Mouse (Mus musculus): ENCODE measurements around the gene Vmn2r41.
"Not testable (repeated sequence)": the region's sequence is repeated elsewhere in the genome, so short reads cannot be mapped to it uniquely, and the experiment has no call there.

The Vmn2r41 gene

DNA sequence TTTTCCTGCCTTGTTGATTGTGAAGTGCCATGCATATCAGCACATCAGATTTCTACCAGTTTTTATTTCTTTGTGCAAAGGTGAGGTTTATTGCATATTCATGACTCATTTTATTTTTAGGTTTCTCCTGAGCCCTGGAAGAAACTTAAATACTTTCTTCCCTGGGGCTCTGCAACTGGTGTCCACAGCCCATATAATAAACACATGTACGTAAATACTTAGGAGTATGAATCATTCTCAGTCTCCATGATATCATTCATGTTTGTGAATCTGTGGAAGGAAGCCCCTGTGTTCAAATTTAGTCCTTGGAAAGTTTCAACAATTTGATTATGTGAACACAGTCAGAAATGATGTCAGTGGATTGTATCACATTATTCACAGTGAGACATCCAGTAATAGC is at the start of gene Vmn2r41:
Gene Vmn2r41 (minus strand): TSS at position 101 of the 400 bp plus-strand sequence.
- not testable (repeated sequence) for DNase-seq (ENCODE audit: low read depth, low spot score)

DNA sequence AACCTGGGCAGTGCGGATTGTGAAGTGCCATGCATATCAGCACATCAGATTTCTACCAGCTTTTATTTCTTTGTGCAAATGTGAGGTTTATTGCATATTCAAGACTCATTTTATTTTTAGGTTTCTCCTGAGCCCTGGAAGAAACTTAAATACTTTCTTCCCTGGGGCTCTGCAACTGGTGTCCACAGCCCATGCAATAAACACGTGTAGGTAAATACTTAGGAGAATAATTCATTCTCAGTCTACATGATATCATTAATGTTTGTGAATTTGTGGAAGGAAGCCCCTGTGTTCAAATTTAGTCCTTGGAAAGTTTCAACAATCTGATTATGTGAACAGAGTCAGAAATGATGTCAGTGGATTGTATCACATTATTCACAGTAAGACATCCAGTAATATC is 38.8 kb upstream of the Vmn2r41 start, which contains the start of gene Vmn2r42:
Gene Vmn2r42 (minus strand): TSS at position 101 of the 400 bp plus-strand sequence.
- not testable (repeated sequence) for DNase-seq (ENCODE audit: low read depth, low spot score)

DNA sequence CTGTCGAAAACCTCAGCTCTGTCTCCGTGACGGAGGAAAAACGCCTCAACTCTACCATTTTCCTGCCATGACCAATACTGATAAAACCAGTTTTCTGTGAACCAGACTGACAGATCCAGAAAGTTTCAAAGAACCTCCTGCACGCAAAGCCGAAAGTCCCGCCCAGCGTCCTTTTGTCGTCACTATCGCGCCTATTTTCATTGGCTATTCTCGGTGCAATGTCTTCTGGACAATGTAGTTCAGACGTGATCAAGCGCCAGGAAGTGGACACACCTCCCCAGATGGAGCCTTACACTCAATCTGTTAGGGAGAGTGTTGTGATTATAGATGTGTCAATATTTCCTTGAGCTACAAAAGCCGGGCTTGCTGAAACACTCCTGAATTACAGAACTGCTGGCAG is 68.6 kb downstream of the Vmn2r41 start:
- not testable (repeated sequence) for DNase-seq (ENCODE audit: low read depth, low spot score)

Data from ES-CJ7 (cell line).